Mouse (Mus musculus) hindbrain, embryonic 13.5 days (tissue): ENCODE measurements around the gene Cox6b2. TPM values are rescaled to one million over a fixed set of nuclear protein-coding genes. Genes with fewer than 3 reads are reported as not detected.

Source experiments
- ATAC-seq: fragments of 200-750 bp; cut with Nextera tagmentation; 2 replicates; pipeline ENCODE4 v1.8.0; 2017; ENCODE audit warnings: moderate TSS enrichment; ENCODE audit not compliant: low FRiP score
- H3K27ac ChIP-seq: fragments of 300-500 bp; sonication (generic); 2 replicates; pipeline ENCODE4 v1.5.1; 2015; ENCODE audit warnings: inconsistent platforms, mild to moderate bottlenecking, moderate library complexity
- H3K27me3 ChIP-seq: fragments of 300-500 bp; sonication (generic); 2 replicates; pipeline ENCODE4 v1.6.1; 2015; ENCODE audit warnings: mild to moderate bottlenecking, inconsistent platforms
- H3K36me3 ChIP-seq: fragments of 300-500 bp; sonication (generic); 2 replicates; pipeline ENCODE4 v1.6.1; 2015; ENCODE audit warnings: mild to moderate bottlenecking, inconsistent platforms
- H3K4me1 ChIP-seq: fragments of 300-500 bp; sonication (generic); replicated peaks from 2 replicates; pipeline ENCODE4 v1.6.1; 2015; ENCODE audit warnings: inconsistent platforms
- H3K4me2 ChIP-seq: fragments of 300-500 bp; sonication (generic); 2 replicates; pipeline ENCODE4 v1.6.1; 2015; ENCODE audit warnings: inconsistent platforms, mild to moderate bottlenecking, moderate library complexity
- H3K4me3 ChIP-seq: fragments of 300-500 bp; sonication (generic); 2 replicates; pipeline ENCODE4 v1.5.1; 2015; ENCODE audit warnings: mild to moderate bottlenecking, inconsistent platforms
- H3K9ac ChIP-seq: fragments of 300-500 bp; sonication (generic); 2 replicates; pipeline ENCODE4 v1.6.1; 2015; ENCODE audit warnings: mild to moderate bottlenecking, inconsistent platforms
- H3K9me3 ChIP-seq: fragments of 300-500 bp; sonication (generic); 2 replicates; pipeline ENCODE4 v1.6.1; 2016; ENCODE audit warnings: inconsistent platforms
- WGBS: fragments of 180-500 bp; shearing (Covaris S2); methylation state at CpG from one replicate; pipeline ENCODE4 v1.1.7; 2015; 5-methylcytosine and 5-hydroxymethylcytosine counted together
- polyA plus RNA-seq: library from polyadenylated mRNA; unstranded; fragments of >200 nt; fragmentation: Nextera tagmentation; extraction: Ambion mirVana; gene quantifications from 2 replicates; pipeline ENCODE4 v1.2.1, GENCODE M21; 2015

The Cox6b2 gene
- polyA plus RNA-seq, 1 experiment from 2014 or later: 21.1 TPM

DNA sequence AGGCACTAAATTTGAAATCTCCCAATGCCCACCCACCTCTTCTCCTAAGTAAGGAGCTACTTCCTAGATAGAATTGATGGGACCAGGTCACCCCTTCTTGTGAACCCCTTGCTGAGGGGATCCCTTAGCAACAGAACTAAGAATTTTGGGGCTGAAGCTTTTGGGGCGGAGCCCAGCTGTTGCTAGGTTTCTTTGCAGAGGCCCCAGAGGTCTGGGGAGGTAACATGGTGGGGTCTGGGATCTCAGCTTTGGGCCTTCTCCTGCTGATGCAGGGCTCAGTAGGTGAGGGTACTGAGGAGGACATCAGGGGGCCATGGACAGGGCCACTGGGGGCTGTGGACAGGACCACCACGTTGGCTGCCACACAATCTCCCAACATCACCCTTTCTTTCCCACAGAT is 29.9 kb upstream of the Cox6b2 start, which contains the start of the genes Il11 and Tmem190:
Gene Il11, minus strand, starts transcription at position 101 of the 400 bp plus-strand sequence.
Gene Tmem190, plus strand, starts transcription at position 179 of the 400 bp plus-strand sequence.
- Histone ChIP-seq H3K27me3 (peaks cover 68% of the 10 kb centered on the region), H3K4me3 (no peak within 1 kb of the TSS), H3K4me2 (no peak within 1 kb of the TSS), H3K9ac (no peak within 1 kb of the TSS), H3K4me1 (peaks cover 1% of the 10 kb centered on the region; the same call in 1 of the 2 replicates), H3K9me3 (no peaks in the 10 kb centered on the region), H3K36me3 (no peaks in the 10 kb centered on the region), H3K27ac (no peak within 1 kb of the TSS)
- 76% methylated on average over 2 of the region's 2 CpGs for WGBS
- ATAC-seq: no peak

GRCm38 (mm10) chr7:4782130-4782529 is 29.2 kb upstream of the Cox6b2 start:
- no peak for ATAC-seq
- peaks cover 68% of the 10 kb centered on the region for H3K27me3 ChIP-seq
- no peak overlapping the region for H3K4me2 ChIP-seq
- WGBS: 54% methylated on average over 3 of the region's 3 CpGs
- no peak overlapping the region for H3K9ac ChIP-seq
- H3K4me3 ChIP-seq: no peak overlapping the region
- no peaks in the 10 kb centered on the region for H3K9me3 ChIP-seq
- no peaks in the 10 kb centered on the region for H3K36me3 ChIP-seq
- no peak overlapping the region for H3K27ac ChIP-seq
- H3K4me1 ChIP-seq: peaks cover 8% of the 10 kb centered on the region

DNA sequence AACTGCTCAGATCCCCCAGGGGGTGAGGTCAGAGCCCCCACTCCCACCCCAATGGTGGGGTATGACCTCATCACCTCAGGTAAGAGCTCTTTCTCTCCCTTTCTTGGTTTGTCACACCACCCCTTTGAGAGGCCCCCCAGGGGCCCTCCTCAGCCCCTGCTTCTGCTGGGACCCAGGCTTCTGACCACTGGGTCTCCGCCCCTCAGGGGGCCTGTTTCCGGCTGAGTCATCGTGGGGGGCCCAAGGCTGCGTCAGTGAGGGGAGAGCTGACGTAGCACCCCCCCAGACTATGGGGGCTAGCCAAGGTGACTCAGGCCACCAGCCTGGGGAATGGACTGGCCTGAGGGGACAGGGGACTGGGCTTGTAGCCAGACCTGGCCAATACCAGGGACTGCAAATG is 27.0 kb upstream of the Cox6b2 start:
- H3K27me3 ChIP-seq: peaks cover 84% of the 10 kb centered on the region
- 47% methylated on average over 5 of the region's 5 CpGs for WGBS
- H3K27ac ChIP-seq: no peak overlapping the region
- H3K9ac ChIP-seq: no peak overlapping the region
- no peak for ATAC-seq
- no peaks in the 10 kb centered on the region for H3K9me3 ChIP-seq
- no peaks in the 10 kb centered on the region for H3K36me3 ChIP-seq
- H3K4me1 ChIP-seq: peaks cover 12% of the 10 kb centered on the region
- H3K4me2 ChIP-seq: no peak overlapping the region
- H3K4me3 ChIP-seq: no peak overlapping the region

GRCm38 (mm10) chr7:4777851-4778637 is 25.1 kb upstream of the Cox6b2 start:
- ATAC-seq: no peak
- H3K27me3 ChIP-seq: peaks cover 91% of the 10 kb centered on the region
- no peaks in the 10 kb centered on the region for H3K36me3 ChIP-seq
- no peaks in the 10 kb centered on the region for H3K9me3 ChIP-seq
- no peak overlapping the region for H3K27ac ChIP-seq
- peaks cover 12% of the 10 kb centered on the region for H3K4me1 ChIP-seq
- peak overlapping the region; percentile 65; the same call in 1 of the 2 replicates for H3K9ac ChIP-seq
- no peak overlapping the region for H3K4me3 ChIP-seq
- WGBS: 4% methylated on average over 11 of the region's 20 CpGs
- peak overlapping the region; percentile 52; the same call in 1 of the 2 replicates for H3K4me2 ChIP-seq

DNA sequence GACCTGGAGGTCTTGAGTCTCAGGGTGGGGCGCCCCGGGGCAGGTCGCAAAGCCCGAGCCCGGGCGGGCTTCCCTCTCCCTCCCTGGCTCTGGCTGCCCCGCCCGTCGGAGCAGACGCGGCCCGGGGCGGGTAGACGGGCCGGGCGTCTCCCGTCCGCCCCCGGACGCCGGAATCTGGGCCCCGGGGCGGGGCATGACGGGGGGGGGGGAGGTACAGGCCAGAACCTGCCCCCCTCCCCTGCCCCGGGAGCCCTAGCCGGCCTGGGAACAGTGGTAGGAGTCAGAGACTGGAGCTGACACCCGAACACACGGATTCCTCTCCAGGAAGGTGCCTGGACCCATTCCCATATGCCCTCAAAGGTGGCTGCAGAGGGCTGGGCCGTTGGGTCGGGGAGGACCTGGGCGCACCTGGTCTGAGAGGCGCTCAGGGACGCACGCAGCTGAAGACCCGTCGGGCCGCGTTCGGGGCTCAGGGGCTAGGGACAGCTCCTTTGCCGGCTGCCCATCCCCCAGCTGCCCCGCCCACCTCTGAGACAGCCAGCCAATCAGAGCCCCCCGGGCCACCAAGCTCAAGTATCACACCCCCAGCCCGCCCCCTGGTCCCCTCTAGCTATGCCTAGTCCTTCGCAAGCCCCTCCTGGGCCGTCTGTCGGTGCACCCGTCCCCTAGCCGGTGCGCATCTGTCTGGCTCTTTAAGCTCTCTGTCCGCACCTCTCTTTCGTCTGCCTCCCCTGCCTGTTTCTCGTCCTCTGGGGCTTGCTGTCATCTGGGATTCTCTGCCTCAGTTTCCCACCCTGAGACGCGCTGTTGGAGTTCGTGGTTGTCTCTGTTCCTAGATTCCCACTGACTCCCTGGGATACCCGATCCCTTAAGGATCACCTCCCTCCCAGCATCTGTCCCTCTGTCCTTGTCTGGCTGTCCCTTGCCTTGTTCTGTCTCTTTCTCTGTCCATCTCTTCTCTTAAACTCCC is 24.3 kb upstream of the Cox6b2 start:
- Histone ChIP-seq H3K27me3 (peaks cover 85% of the 10 kb centered on the region), H3K9me3 (no peaks in the 10 kb centered on the region), H3K9ac (peak overlapping the region; percentile 65), H3K4me2 (peak overlapping the region; percentile 52), H3K27ac (no peak overlapping the region), H3K4me1 (peaks cover 12% of the 10 kb centered on the region), H3K4me3 (peak overlapping the region; percentile 37), H3K36me3 (no peaks in the 10 kb centered on the region)
- ATAC-seq: peak; percentile 75
- WGBS: under 1% methylated on average over 31 of the region's 56 CpGs

- Histone ChIP-seq H3K4me1 (peaks cover 12% of the 10 kb centered on the region), H3K36me3 (no peaks in the 10 kb centered on the region), H3K27ac (no peak overlapping the region), H3K4me3 (no peak overlapping the region), H3K9ac (no peak overlapping the region), H3K27me3 (peaks cover 75% of the 10 kb centered on the region), H3K4me2 (no peak overlapping the region), H3K9me3 (no peaks in the 10 kb centered on the region)
- WGBS: 55% methylated on average over 10 of the region's 10 CpGs
- no peak for ATAC-seq
Measured at GRCm38 (mm10) chr7:4776131-4776530, 23.2 kb upstream of the Cox6b2 start.

- H3K27me3 ChIP-seq: peaks cover 26% of the 10 kb centered on the region
- no peak within 1 kb of the TSS for H3K4me2 ChIP-seq
- WGBS: 88% methylated on average over 3 of the region's 5 CpGs
- no peaks in the 10 kb centered on the region for H3K4me1 ChIP-seq
- H3K9me3 ChIP-seq: no peaks in the 10 kb centered on the region
- ATAC-seq: no peak
- H3K4me3 ChIP-seq: no peak within 1 kb of the TSS
- H3K36me3 ChIP-seq: no peaks in the 10 kb centered on the region
- no peak within 1 kb of the TSS for H3K9ac ChIP-seq
- H3K27ac ChIP-seq: no peak within 1 kb of the TSS
Measured at GRCm38 (mm10) chr7:4771202-4771601, 18.3 kb upstream of the Cox6b2 start, which contains the start of gene Fam71e2. Gene Fam71e2 (minus strand): TSS chr7:4771302.

GRCm38 (mm10) chr7:4764946-4765710 is 12.2 kb upstream of the Cox6b2 start:
- Histone ChIP-seq H3K27me3 (no peaks in the 10 kb centered on the region), H3K36me3 (no peaks in the 10 kb centered on the region), H3K4me3 (no peak overlapping the region), H3K4me2 (no peak overlapping the region), H3K27ac (no peak overlapping the region), H3K4me1 (peaks cover 5% of the 10 kb centered on the region), H3K9me3 (no peaks in the 10 kb centered on the region), H3K9ac (no peak overlapping the region)
- 27% methylated on average over 4 of the region's 4 CpGs for WGBS
- no peak for ATAC-seq

GRCm38 (mm10) chr7:4759670-4760069 is 6.8 kb upstream of the Cox6b2 start:
- Histone ChIP-seq H3K27me3 (no peaks in the 10 kb centered on the region), H3K4me1 (no peaks in the 10 kb centered on the region), H3K9ac (no peak overlapping the region), H3K36me3 (no peaks in the 10 kb centered on the region), H3K4me3 (no peak overlapping the region), H3K4me2 (no peak overlapping the region), H3K27ac (no peak overlapping the region), H3K9me3 (no peaks in the 10 kb centered on the region)
- no peak for ATAC-seq
- WGBS: 50% methylated on average over 1 of the region's 1 CpGs

DNA sequence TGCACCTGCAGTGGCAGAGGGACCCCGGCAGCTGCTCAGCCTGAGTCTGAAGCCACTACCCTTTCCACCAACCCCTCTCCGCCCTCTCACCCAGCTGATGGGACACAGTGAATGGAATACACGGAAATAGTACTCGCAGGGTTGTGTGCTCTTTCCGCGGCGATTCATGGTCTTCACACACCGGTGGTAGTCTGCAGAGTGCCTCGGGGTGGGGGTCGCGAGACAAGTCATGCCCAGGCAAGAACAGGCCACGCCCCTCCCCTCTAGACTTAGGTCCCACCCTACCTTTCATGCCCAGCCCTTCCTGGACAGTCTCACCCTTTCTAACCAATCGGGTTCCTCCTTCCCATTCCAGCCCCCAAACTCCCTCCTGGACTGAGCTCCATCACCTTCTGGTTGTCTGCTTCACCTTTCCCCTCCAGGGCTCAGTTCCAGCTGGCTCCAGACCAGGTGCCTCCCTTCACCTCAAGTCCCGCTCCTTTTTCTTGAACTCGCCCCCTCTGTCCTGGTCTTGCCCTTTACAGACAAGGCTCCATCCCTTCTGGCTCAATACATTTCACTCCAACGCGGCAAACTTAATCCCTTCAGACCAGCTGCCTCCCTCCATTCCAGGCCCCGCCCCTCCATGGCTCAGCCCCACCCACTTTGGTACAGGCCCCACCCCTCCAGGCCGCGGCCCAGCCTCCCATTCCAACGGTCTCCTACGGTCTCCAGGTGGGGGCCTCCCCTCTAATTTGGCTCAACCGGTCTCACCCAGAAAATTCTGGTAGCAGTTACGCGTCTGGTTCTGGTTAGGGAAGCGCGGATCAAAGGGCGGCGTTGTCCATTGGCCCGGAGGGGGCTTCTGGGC is 698 bp downstream of the Cox6b2 start:
- WGBS: 3% methylated on average over 30 of the region's 30 CpGs

GRCm38 (mm10) chr7:4749169-4749568 is 3.7 kb downstream of the Cox6b2 start:
- peaks cover 41% of the 10 kb centered on the region for H3K4me1 ChIP-seq
- no peak overlapping the region for H3K9ac ChIP-seq
- no peak overlapping the region for H3K4me2 ChIP-seq
- 0 out of 2 replicates have a peak, but pooled peaks cover 17% of the 10 kb centered on the region for H3K27me3 ChIP-seq
- no peak overlapping the region for H3K4me3 ChIP-seq
- no peak for ATAC-seq
- H3K9me3 ChIP-seq: no peaks in the 10 kb centered on the region
- H3K27ac ChIP-seq: no peak overlapping the region
- peaks cover 36% of the 10 kb centered on the region for H3K36me3 ChIP-seq
- WGBS: 91% methylated on average over 2 of the region's 2 CpGs

More for the DNA sequence above, 698 bp downstream of the Cox6b2 start:
- H3K4me1 ChIP-seq: peaks cover 22% of the 10 kb centered on the region
- 0 out of 2 replicates have a peak, but pooled peaks cover 17% of the 10 kb centered on the region for H3K27me3 ChIP-seq
- H3K4me3 ChIP-seq: peak overlapping the region; percentile 33
- peak overlapping the region; percentile 51 for H3K4me2 ChIP-seq
- peaks cover 8% of the 10 kb centered on the region for H3K36me3 ChIP-seq
- H3K9ac ChIP-seq: peak overlapping the region; percentile 43; the same call in 1 of the 2 replicates
- H3K27ac ChIP-seq: no peak overlapping the region
- peak; percentile 78 for ATAC-seq
- H3K9me3 ChIP-seq: no peaks in the 10 kb centered on the region
